Mouse (Mus musculus): ENCODE results near the gene Hdc.

The Hdc gene

GRCm38 (mm10) chr2:126600533-126600932, 18.6 kb downstream of the Hdc start:
- DNase-seq (ENCODE audit: low read depth, low spot score) = no peak

- no peak for DNase-seq (ENCODE audit: low read depth, low spot score)
Observed at GRCm38 (mm10) chr2:126599005-126599404, 20.1 kb downstream of the Hdc start.

GRCm38 (mm10) chr2:126598359-126598758, 20.7 kb downstream of the Hdc start:
- DNase-seq (ENCODE audit: low read depth, low spot score) = no peak

- DNase-seq (ENCODE audit: low read depth, low spot score) = no peak
Observed at GRCm38 (mm10) chr2:126597279-126598241, 21.5 kb downstream of the Hdc start.

GRCm38 (mm10) chr2:126596347-126597072, 22.6 kb downstream of the Hdc start:
- DNase-seq (ENCODE audit: low read depth, low spot score) = no peak

- peak; percentile 54 for DNase-seq (ENCODE audit: low read depth, low spot score)
Observed at GRCm38 (mm10) chr2:126593831-126594610, 25.1 kb downstream of the Hdc start.

GRCm38 (mm10) chr2:126591304-126591703, 27.8 kb downstream of the Hdc start:
- DNase-seq (ENCODE audit: low read depth, low spot score) = no peak

- no peak for DNase-seq (ENCODE audit: low read depth, low spot score)
Observed at GRCm38 (mm10) chr2:126587468-126587867, 31.6 kb downstream of the Hdc start.

- DNase-seq (ENCODE audit: low read depth, low spot score) = no peak
Observed at GRCm38 (mm10) chr2:126584621-126585369, 34.3 kb downstream of the Hdc start.

- no peak for DNase-seq (ENCODE audit: low read depth, low spot score)
Observed at GRCm38 (mm10) chr2:126583960-126584359, 35.1 kb downstream of the Hdc start.

GRCm38 (mm10) chr2:126579282-126579681, 39.8 kb downstream of the Hdc start:
- no peak for DNase-seq (ENCODE audit: low read depth, low spot score)

- no peak for DNase-seq (ENCODE audit: low read depth, low spot score)
Observed at GRCm38 (mm10) chr2:126577362-126577761, 41.7 kb downstream of the Hdc start.

- DNase-seq (ENCODE audit: low read depth, low spot score) = no peak
Observed at GRCm38 (mm10) chr2:126575391-126576176, 43.5 kb downstream of the Hdc start.

- no peak for DNase-seq (ENCODE audit: low read depth, low spot score)
Observed at GRCm38 (mm10) chr2:126572747-126573146, 46.4 kb downstream of the Hdc start.

- no peak for DNase-seq (ENCODE audit: low read depth, low spot score)
Observed at GRCm38 (mm10) chr2:126572163-126572562, 46.9 kb downstream of the Hdc start.

- no peak for DNase-seq (ENCODE audit: low read depth, low spot score)
Observed at GRCm38 (mm10) chr2:126563411-126564105, 55.5 kb downstream of the Hdc start.

- no peak for DNase-seq (ENCODE audit: low read depth, low spot score)
Observed at GRCm38 (mm10) chr2:126560094-126560493, 59.0 kb downstream of the Hdc start.

- DNase-seq (ENCODE audit: low read depth, low spot score) = no peak
Observed at GRCm38 (mm10) chr2:126555533-126555932, 63.6 kb downstream of the Hdc start.

GRCm38 (mm10) chr2:126553291-126553639, 65.8 kb downstream of the Hdc start:
- peak; percentile 48 for DNase-seq (ENCODE audit: low read depth, low spot score)
